Comparison of ENCODE assay signal across 9 mouse cellular contexts in the genomic region with DNA sequence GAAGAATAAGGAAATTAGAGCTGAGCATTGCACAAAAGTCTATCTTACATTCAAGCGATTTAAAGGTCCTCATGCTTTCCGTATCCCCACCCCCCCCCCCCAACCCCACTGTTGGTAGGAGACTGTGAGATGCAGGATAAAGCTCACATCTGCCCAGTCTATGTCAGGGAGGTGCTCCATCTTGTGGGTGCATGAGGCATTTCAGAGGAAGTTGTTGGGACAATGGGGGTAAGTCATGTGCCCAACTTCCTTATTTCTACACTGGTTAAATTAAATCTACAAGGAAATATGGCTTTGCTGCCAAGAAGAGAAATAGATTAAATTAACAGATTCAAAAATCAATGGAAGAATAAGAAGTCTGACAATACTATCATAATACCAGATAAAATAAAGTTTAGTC. TPM values are rescaled to one million over a fixed set of nuclear protein-coding genes. Genes with fewer than 3 reads are reported as not detected.
DNase-seq lines count a peak whose midpoint lies in the region; ATAC-seq and TF ChIP-seq lines count a peak whose summit lies in the region.
"Had no signal": no experiment of that assay in that cellular context is flagged by ENCODE, and none has a peak within 500 bp of the region (broad histone marks: within the 10 kb centered on the region; RNA-seq: fewer than 3 reads in every experiment).

No protein-coding gene starts in this region.

- peak; percentile 45 for TF ChIP-seq RAD21 in CH12.LX (IDR thresholded peaks at IDR 0.05; ENCODE audit: low read depth, low read length)

- TF ChIP-seq CTCF in heart, postnatal 0 days (IDR thresholded peaks at IDR 0.05; ENCODE audit: low read depth) = peak; percentile 66
- peak in 1 of 2 experiments; percentile 69; a peak in 2 of 4 replicates for TF ChIP-seq CTCF in CH12.LX (conservative IDR thresholded peaks at IDR 0.05 in 1 of 2, IDR thresholded peaks at IDR 0.05 in 1 of 2; ENCODE audit: low read depth in 2 of 2, low read length in 2 of 2)
- TF ChIP-seq CTCF in cortical plate, adult 2 months (IDR thresholded peaks at IDR 0.05; ENCODE audit: extremely low read depth, insufficient read depth, low read length) = peak; percentile 57

- no peaks in the 10 kb centered on the region for H3K79me2 ChIP-seq in CH12.LX (replicated peaks; ENCODE audit: control insufficient read depth, extremely low read depth, insufficient read depth, poor library complexity, severe bottlenecking)

- dilution Hi-C loops in CH12.LX (cut with MboI; ENCODE audit: extremely low pct_ligation_motif_present, extremely low pct_unique_long_range_greater_than_20kb, low sequenced_read_pairs) = no loop called here

- no peak overlapping the region for H3K4me3 ChIP-seq in heart, postnatal 0 days (ENCODE audit: low read depth, low read length)
- H3K4me3 ChIP-seq in heart, embryonic 12.5 days = no peak overlapping the region
- H3K4me3 ChIP-seq in CH12.LX (replicated peaks in 1 of 3; ENCODE audit: low read depth in 2 of 3, low read length in 2 of 3, poor library complexity in 1 of 3) = no peak overlapping the region
- H3K4me3 ChIP-seq in cortical plate, adult 2 months (ENCODE audit: insufficient read depth, low read length) = no peak overlapping the region
- H3K4me3 ChIP-seq: lung, embryonic 15.5 days had no signal

- H3K27ac ChIP-seq in heart, postnatal 0 days (ENCODE audit: low read depth) = no peak overlapping the region
- no peak overlapping the region for H3K27ac ChIP-seq in heart, embryonic 12.5 days (ENCODE audit: poor library complexity, severe bottlenecking)
- H3K27ac ChIP-seq in CH12.LX (ENCODE audit: insufficient read depth, low read depth) = no peak overlapping the region
- H3K27ac ChIP-seq in cortical plate, adult 2 months (ENCODE audit: insufficient read depth, low read length) = no peak overlapping the region
- H3K27ac ChIP-seq: lung, embryonic 15.5 days had no signal

- no peak for ATAC-seq in heart, postnatal 0 days (ENCODE audit: insufficient read depth, low read depth)
- no peak for ATAC-seq in heart, embryonic 12.5 days (ENCODE audit: insufficient number of reproducible peaks, low FRiP score)
- peak; percentile 99 for ATAC-seq in megakaryocyte progenitor cell, adult 5-6 weeks (replicated peaks; ENCODE audit: poor library complexity)

- TF ChIP-seq POLR2A in CH12.LX (IDR thresholded peaks at IDR 0.05; ENCODE audit: low read depth, low read length) = no peak
- no peak for TF ChIP-seq POLR2A in cortical plate, adult 2 months (IDR thresholded peaks at IDR 0.05; ENCODE audit: extremely low read depth, insufficient read depth, low read length)

- H3K27me3 ChIP-seq in heart, postnatal 0 days (ENCODE audit: control insufficient read depth, insufficient read depth, low read length) = no peaks in the 10 kb centered on the region
- 0 out of 2 replicates have a peak, but pooled peaks cover 5% of the 10 kb centered on the region for H3K27me3 ChIP-seq in heart, embryonic 12.5 days (replicated peaks)
- H3K27me3 ChIP-seq in CH12.LX (replicated peaks) = no peaks in the 10 kb centered on the region
- H3K27me3 ChIP-seq: lung, embryonic 15.5 days had no signal

- no peak for TF ChIP-seq EP300 in heart, postnatal 0 days (IDR thresholded peaks at IDR 0.05; ENCODE audit: low read depth)
- TF ChIP-seq EP300 in CH12.LX (IDR thresholded peaks at IDR 0.05; ENCODE audit: low read length) = no peak; the same call in 1 of the 2 replicates

- no peaks in the 10 kb centered on the region for H3K36me3 ChIP-seq in heart, postnatal 0 days (replicated peaks; ENCODE audit: control insufficient read depth, insufficient read depth, low read length)
- H3K36me3 ChIP-seq in heart, embryonic 12.5 days = no peaks in the 10 kb centered on the region
- H3K36me3 ChIP-seq in CH12.LX (replicated peaks in 1 of 2; ENCODE audit: control insufficient read depth in 1 of 2, insufficient read depth in 1 of 2, low read length in 1 of 2) = no peaks in the 10 kb centered on the region
- H3K36me3 ChIP-seq: lung, embryonic 15.5 days had no signal

- 33% methylated on average over 2 of the region's 2 CpGs for WGBS in heart, postnatal 0 days
- WGBS in heart, embryonic 12.5 days = 22% methylated on average over 2 of the region's 2 CpGs

- peak; percentile 41 for DNase-seq in heart, postnatal 0 days (ENCODE audit: low spot score)
- peak; percentile 77 for DNase-seq in CH12.LX (ENCODE audit: extremely low read depth)
- DNase-seq in layer of hippocampus, postnatal 25 days (ENCODE audit: extremely low spot score in 1 of 2, low spot score in 1 of 2) = no peak
- no peak for DNase-seq in urinary bladder, postnatal 10 days (ENCODE audit: low spot score)
- no peak for DNase-seq in layer of hippocampus, adult 9-11 months

- no peak overlapping the region for H3K9ac ChIP-seq in heart, postnatal 0 days (replicated peaks; ENCODE audit: low read depth, low read length)
- H3K9ac ChIP-seq in heart, embryonic 12.5 days = no peak overlapping the region
- no peak overlapping the region for H3K9ac ChIP-seq in CH12.LX (ENCODE audit: insufficient read depth, low read depth)
- H3K9ac ChIP-seq: lung, embryonic 15.5 days had no signal

- in situ Hi-C loops in CH12.LX (cut with MboI; ENCODE audit: low pct_ligation_motif_present, low pct_unique_long_range_greater_than_20kb, low sequenced_read_pairs) = no loop called here

- no peaks in the 10 kb centered on the region for H3K4me1 ChIP-seq in heart, postnatal 0 days (ENCODE audit: control insufficient read depth, insufficient read depth)
- no peaks in the 10 kb centered on the region for H3K4me1 ChIP-seq in heart, embryonic 12.5 days (replicated peaks)
- H3K4me1 ChIP-seq in CH12.LX (ENCODE audit: control insufficient read depth in 1 of 2, insufficient read depth in 2 of 2) = no peaks in the 10 kb centered on the region; a peak in 1 of 4 replicates
- H3K4me1 ChIP-seq in cortical plate, adult 2 months (ENCODE audit: control insufficient read depth, insufficient read depth, low read length) = no peaks in the 10 kb centered on the region
- H3K4me1 ChIP-seq: lung, embryonic 15.5 days had no signal

- H3K9me3 ChIP-seq in heart, postnatal 0 days (replicated peaks; ENCODE audit: control insufficient read depth, low read length) = no peaks in the 10 kb centered on the region
- no peaks in the 10 kb centered on the region for H3K9me3 ChIP-seq in heart, embryonic 12.5 days (replicated peaks)
- H3K9me3 ChIP-seq in CH12.LX (replicated peaks; ENCODE audit: low read length) = no peaks in the 10 kb centered on the region
- H3K9me3 ChIP-seq: lung, embryonic 15.5 days had no signal

- no peak overlapping the region for H3K4me2 ChIP-seq in heart, postnatal 0 days (ENCODE audit: low read depth, low read length)
- H3K4me2 ChIP-seq in heart, embryonic 12.5 days = no peak overlapping the region
- no peak overlapping the region for H3K4me2 ChIP-seq in CH12.LX (ENCODE audit: insufficient read depth, low read depth, poor library complexity, severe bottlenecking)
- H3K4me2 ChIP-seq: lung, embryonic 15.5 days had no signal

RNA-seq across cellular contexts. Expression of a gene that starts 18.0 kb away (rescaled TPM):
- not detected in 2 replicates for total RNA-seq in heart, postnatal 0 days (2014; rRNA removed; ENCODE audit: low replicate concordance)
- polyA plus RNA-seq in heart, postnatal 0 days (2015; fragmentation: Nextera tagmentation; extraction: Ambion mirVana) = not detected in 2 replicates
- polyA plus RNA-seq in heart, embryonic 12.5 days (2016; fragmentation: Nextera tagmentation; extraction: Ambion mirVana) = not detected in 2 replicates
- total RNA-seq in CH12.LX (2012; rRNA removed) = not detected in 2 replicates
- total RNA-seq in CH12.LX (2014; rRNA removed) = not detected in 2 replicates
- polyA plus RNA-seq in CH12.LX (2012; ENCODE audit: insufficient read length, low read depth) = not detected in 2 replicates
- not detected in 2 replicates for polyA plus RNA-seq in cortical plate, adult 2 months (2012; rRNA removed)
- not detected in 2 replicates for total RNA-seq in megakaryocyte progenitor cell, adult 5-6 weeks (2015)
- total RNA-seq in megakaryocyte progenitor cell, adult 5-6 weeks (2017) = not detected in 2 replicates
- not detected for total RNA-seq in layer of hippocampus, postnatal 25 days (2021)

RNA-seq across cellular contexts. Expression of a gene that starts 29.3 kb away (rescaled TPM):
- not detected in 2 replicates for total RNA-seq in heart, postnatal 0 days (2014; rRNA removed; ENCODE audit: low replicate concordance)
- polyA plus RNA-seq in heart, postnatal 0 days (2015; fragmentation: Nextera tagmentation; extraction: Ambion mirVana) = not detected in 2 replicates
- polyA plus RNA-seq in heart, embryonic 12.5 days (2016; fragmentation: Nextera tagmentation; extraction: Ambion mirVana) = not detected in 2 replicates
- 0.08 TPM in 1 of 2 replicates, not detected in the other for total RNA-seq in CH12.LX (2012; rRNA removed)
- 0.23 and 0.35 TPM in 2 replicates for total RNA-seq in CH12.LX (2014; rRNA removed)
- 0.26 and 0.37 TPM in 2 replicates for polyA plus RNA-seq in CH12.LX (2012; ENCODE audit: insufficient read length, low read depth)
- not detected in 2 replicates for polyA plus RNA-seq in cortical plate, adult 2 months (2012; rRNA removed)
- total RNA-seq in megakaryocyte progenitor cell, adult 5-6 weeks (2015) = not detected in 2 replicates
- 0.33 TPM in 1 of 2 replicates, not detected in the other for total RNA-seq in megakaryocyte progenitor cell, adult 5-6 weeks (2017)
- not detected for total RNA-seq in layer of hippocampus, postnatal 25 days (2021)
- polyA plus RNA-seq: lung, embryonic 15.5 days had no signal

RNA-seq across cellular contexts. Expression of a gene that starts 46.3 kb away (rescaled TPM):
- total RNA-seq in heart, postnatal 0 days (2014; rRNA removed; ENCODE audit: low replicate concordance) = 0.08 TPM in 1 of 2 replicates, not detected in the other
- not detected in 2 replicates for polyA plus RNA-seq in heart, postnatal 0 days (2015; fragmentation: Nextera tagmentation; extraction: Ambion mirVana)
- polyA plus RNA-seq in heart, embryonic 12.5 days (2016; fragmentation: Nextera tagmentation; extraction: Ambion mirVana) = not detected in 2 replicates
- not detected in 2 replicates for total RNA-seq in CH12.LX (2012; rRNA removed)
- not detected in 2 replicates for total RNA-seq in CH12.LX (2014; rRNA removed)
- not detected in 2 replicates for polyA plus RNA-seq in CH12.LX (2012; ENCODE audit: insufficient read length, low read depth)
- not detected in 2 replicates for polyA plus RNA-seq in cortical plate, adult 2 months (2012; rRNA removed)
- 0.39 TPM in 1 of 2 replicates, not detected in the other for total RNA-seq in megakaryocyte progenitor cell, adult 5-6 weeks (2015)
- 0.10 TPM in 1 of 2 replicates, not detected in the other for total RNA-seq in megakaryocyte progenitor cell, adult 5-6 weeks (2017)
- total RNA-seq in layer of hippocampus, postnatal 25 days (2021) = not detected
- polyA plus RNA-seq: lung, embryonic 15.5 days had no signal

RNA-seq across cellular contexts. Expression of a gene that starts 48.4 kb away (rescaled TPM):
- total RNA-seq in heart, postnatal 0 days (2014; rRNA removed; ENCODE audit: low replicate concordance) = not detected in 2 replicates
- not detected in 2 replicates for polyA plus RNA-seq in heart, postnatal 0 days (2015; fragmentation: Nextera tagmentation; extraction: Ambion mirVana)
- polyA plus RNA-seq in heart, embryonic 12.5 days (2016; fragmentation: Nextera tagmentation; extraction: Ambion mirVana) = not detected in 2 replicates
- total RNA-seq in CH12.LX (2012; rRNA removed) (not detected in 2 replicates), CH12.LX (2014; rRNA removed) (not detected in 2 replicates)
- not detected in 2 replicates for polyA plus RNA-seq in CH12.LX (2012; ENCODE audit: insufficient read length, low read depth)
- polyA plus RNA-seq in cortical plate, adult 2 months (2012; rRNA removed) = not detected in 2 replicates
- total RNA-seq in megakaryocyte progenitor cell, adult 5-6 weeks (2015) = not detected in 2 replicates
- not detected in 2 replicates for total RNA-seq in megakaryocyte progenitor cell, adult 5-6 weeks (2017)
- total RNA-seq in layer of hippocampus, postnatal 25 days (2021) = not detected
- polyA plus RNA-seq: lung, embryonic 15.5 days had no signal

RNA-seq across cellular contexts. Expression of a gene that starts 48.7 kb away (rescaled TPM):
- total RNA-seq in heart, postnatal 0 days (2014; rRNA removed; ENCODE audit: low replicate concordance) = not detected in 2 replicates
- not detected in 2 replicates for polyA plus RNA-seq in heart, postnatal 0 days (2015; fragmentation: Nextera tagmentation; extraction: Ambion mirVana)
- not detected in 2 replicates for polyA plus RNA-seq in heart, embryonic 12.5 days (2016; fragmentation: Nextera tagmentation; extraction: Ambion mirVana)
- total RNA-seq in CH12.LX (2012; rRNA removed) (not detected in 2 replicates), CH12.LX (2014; rRNA removed) (not detected in 2 replicates)
- polyA plus RNA-seq in CH12.LX (2012; ENCODE audit: insufficient read length, low read depth) = not detected in 2 replicates
- polyA plus RNA-seq in cortical plate, adult 2 months (2012; rRNA removed) = not detected in 2 replicates
- not detected in 2 replicates for total RNA-seq in megakaryocyte progenitor cell, adult 5-6 weeks (2015)
- not detected in 2 replicates for total RNA-seq in megakaryocyte progenitor cell, adult 5-6 weeks (2017)
- total RNA-seq in layer of hippocampus, postnatal 25 days (2021) = not detected
- polyA plus RNA-seq: lung, embryonic 15.5 days had no signal

Comparison
In these comparisons a context has a peak if more than half of its experiments do, and no peak if none do; other contexts are left out.
1. DNase-seq: peak in heart, postnatal 0 days (single experiment) and CH12.LX (single experiment); none in layer of hippocampus, postnatal 25 days (0 of 2), urinary bladder, postnatal 10 days (single experiment) and layer of hippocampus, adult 9-11 months (single experiment).